Mouse (Mus musculus) spleen, postnatal 14 days (tissue): ENCODE data around the gene Postn.
A peak's percentile ranks its signal among the peaks of the same experiment; 100 is the strongest.

Experiments used
- DNase-seq, 2 experiments: peaks; one replicate each; pipeline ENCODE4 v3.0.0; 2021 to 2022; ENCODE audit warnings: low spot score in 2 of 2

The Postn gene

GRCm38 (mm10) chr3:54360897-54361296 lies at the start of gene Postn:
Postn (plus strand) TSS chr3:54361109.
- DNase-seq = no peak

DNA sequence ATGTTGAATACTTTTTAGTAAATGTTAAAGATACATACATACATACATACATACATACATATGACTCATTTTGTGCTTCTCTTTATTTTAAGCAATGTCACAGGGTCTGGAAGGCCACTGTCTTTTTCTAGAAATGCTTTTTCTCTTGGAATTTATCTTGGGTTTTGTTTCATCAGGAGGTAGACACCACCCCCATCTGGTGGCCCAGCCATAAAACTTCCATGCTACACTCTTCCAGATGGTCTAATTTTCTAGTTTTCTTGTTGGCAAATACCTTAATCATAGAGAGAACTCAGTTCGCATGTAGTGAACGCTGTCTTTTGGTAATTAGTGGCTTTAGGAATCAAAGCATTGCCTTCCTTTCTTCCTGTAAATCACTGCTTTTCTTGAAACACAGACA lies 46.9 kb upstream of the Postn start:
- DNase-seq = no peak

- peak; percentile 14 to 48 for DNase-seq
Measured at GRCm38 (mm10) chr3:54352891-54353652, 7.8 kb upstream of the Postn start.

- DNase-seq = no peak
Measured at GRCm38 (mm10) chr3:54357561-54357960, 3.3 kb upstream of the Postn start.

- DNase-seq = no peak
Measured at GRCm38 (mm10) chr3:54358463-54359189, 2.3 kb upstream of the Postn start.

DNA sequence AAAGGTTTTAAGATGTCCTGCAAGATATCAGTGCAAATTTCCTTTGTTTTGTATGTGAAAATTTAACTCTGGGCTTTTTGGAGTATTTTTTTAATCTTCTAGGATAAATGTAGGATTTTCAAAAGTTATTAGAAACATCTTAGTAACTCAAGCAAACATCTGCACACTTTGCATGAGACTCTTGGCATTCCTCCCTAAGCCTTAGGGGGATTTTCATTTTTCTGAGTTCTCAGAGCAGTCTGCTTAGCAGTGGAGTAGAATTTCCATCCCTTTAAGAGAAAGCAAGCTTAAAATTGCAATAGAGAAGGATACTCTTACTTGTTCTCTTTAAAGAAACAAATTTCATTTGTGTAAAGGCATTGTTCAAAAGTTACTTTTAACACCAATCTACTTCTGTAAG lies 747 bp downstream of the Postn start:
- no peak for DNase-seq

DNA sequence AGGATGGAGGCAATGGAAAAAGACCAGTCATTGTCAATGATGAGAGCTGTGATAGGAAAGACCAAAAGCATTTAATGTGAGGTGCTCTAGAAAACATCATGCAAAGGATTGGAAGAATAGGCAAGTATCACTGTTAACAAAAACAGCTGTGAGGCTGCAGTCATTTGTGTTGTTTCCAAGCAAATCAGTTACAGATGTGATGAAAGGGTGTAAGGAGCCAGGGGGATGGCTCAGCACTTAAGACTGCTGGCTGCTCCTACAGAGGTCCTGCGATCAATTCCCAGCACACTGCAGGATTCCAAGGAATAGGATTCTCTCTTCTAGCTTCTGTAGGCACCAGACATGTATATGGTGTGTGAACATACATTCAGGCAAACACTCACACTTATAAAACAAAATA lies 10.1 kb downstream of the Postn start:
- DNase-seq = no peak

DNA sequence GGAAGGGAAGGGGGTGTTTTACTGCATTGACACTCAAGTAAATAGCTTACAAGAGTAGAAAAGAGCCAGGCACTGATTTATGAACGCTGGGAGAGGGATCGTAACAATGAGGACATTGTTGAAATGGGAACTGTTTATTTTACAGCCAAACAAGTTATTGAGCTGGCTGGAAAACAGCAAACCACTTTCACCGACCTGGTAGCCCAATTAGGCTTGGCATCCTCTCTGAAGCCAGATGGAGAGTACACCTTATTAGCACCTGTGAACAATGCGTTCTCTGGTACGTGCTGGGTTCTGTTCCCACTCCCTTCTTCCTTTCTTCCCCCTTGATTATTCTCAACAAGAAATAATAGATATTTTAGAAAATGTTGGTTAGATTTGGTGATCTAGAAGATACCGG lies 11.7 kb downstream of the Postn start:
- no peak for DNase-seq

DNA sequence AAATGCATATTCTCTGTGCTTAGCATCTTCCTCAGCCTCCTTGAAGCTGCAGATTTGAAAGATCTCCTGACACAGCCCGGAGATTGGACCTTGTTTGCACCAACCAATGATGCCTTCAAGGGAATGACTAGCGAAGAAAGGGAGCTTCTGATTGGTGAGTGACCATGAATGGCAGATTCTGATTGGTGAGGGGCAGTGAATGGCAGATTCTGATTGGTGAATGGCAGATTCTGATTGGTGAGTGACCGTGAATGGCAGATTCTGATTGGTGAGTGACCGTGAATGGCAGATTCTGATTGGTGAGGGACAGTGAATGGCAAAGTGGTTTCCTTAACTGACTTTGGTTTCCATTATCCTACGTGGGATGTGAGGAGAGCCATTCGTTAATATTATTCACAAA lies 15.1 kb downstream of the Postn start:
- DNase-seq = no peak

DNA sequence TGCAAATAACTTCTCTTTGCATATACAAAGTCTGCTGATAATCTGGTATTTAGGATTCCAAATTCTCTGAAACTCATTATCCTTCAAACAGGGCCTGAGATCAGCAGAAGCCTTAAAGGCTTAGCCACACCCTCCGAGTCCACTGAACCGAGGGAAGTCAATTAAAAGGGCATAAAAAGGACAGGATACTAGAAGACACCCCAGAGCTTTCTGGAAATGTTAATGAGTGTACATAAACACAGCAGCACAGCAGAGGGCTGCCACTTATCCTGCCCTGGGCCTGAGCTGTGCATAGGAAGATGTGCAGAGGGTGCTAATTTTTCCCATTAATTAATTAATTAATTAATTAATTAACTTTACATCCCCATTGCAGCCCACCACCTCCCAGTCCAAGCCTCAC lies 16.7 kb downstream of the Postn start:
- DNase-seq = no peak

DNA sequence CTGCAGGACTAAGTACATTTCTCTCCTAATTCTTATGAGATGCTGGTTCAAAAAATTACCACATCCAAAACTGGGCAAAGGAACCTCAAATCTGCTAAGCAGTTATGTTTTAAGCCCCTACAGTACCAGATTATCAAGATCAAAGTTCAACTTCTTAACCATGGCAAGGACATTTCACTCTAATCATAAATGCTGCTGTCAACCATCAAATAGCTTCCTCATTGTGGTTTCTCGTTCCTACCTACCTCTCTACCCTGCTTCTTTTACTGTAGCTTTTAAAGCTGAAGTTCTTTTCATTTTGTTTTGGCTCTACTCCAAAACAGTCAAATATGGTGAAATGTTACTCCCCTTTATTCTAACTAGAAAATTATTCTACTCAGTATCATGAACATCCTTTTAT lies 17.2 kb downstream of the Postn start:
- DNase-seq = no peak

DNA sequence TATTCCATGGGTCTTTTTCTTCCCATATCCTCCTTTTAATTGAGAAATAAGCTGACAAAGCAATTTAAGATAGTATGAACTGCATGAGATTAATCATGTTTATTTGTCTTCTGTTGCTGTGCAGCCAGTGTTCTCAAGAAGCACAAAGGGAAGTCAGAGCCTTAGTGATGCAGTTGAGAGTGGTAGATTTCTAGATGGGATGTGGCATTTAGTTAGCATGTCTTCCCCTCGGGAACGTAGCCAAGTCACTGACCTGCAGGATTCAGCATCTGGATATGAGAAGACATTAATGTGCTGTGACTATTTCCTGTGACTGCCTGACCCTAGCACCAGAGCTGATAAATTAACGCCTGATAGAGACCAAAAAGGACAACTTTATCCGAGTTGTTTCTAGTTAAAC lies 19.1 kb downstream of the Postn start:
- DNase-seq = no peak

- no peak for DNase-seq
Measured at GRCm38 (mm10) chr3:54399321-54399720, 38.4 kb downstream of the Postn start.

DNA sequence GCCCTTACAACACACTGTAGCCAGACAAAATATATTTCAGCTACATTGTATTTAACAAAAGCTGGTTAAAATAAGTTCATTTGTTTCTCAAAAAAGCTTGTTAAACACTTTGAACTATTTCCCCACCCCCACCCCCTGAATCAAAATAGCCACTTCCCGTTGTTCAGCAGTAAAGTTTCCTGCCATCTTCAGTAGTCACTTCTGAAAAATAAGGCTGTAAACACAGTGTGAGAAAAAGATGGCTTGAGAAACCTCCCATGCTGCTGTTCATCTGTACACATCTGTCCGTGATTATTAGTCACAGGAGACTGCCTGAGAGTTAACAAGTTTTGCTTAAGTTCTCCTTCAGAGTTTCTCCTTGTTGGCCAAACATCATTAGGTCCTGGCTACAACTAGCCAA lies 39.0 kb downstream of the Postn start:
- DNase-seq = no peak

DNA sequence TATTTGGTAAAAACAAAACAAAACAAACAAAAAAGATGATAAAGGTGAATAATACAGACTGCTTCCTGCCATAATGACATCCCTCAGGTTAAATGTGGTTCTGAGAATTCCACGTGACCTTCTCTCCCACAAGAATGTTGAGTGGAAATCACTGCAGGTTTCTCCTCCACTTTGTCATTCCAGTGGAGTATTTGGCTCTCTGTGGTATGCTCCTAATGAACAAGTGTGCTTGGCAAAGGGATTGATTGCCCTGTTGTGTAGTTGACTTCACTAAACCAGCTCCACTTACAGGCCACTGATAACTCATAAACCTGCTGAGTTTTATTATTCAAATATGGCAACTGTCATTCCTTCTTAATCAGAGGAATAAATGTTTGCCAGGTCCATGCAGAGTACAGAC lies 39.7 kb downstream of the Postn start:
- no peak for DNase-seq

DNA sequence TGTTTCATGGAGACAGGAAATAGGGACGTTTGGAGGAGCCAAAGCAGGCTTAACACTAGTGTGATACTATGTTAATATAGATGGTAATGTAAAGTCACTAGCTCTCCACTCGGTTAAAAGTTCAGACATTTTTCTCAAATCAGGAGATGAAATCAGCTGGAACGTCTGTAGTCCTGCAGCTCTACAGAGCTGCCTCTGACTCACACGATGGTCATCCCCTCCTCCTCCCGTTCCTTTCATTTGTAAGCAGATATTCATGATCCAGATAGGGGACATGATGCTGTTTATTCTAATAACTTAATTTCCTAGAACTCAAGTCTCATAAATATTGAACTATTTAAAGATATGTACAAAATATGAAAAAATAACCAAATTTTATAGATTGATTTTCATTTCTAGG lies 40.8 kb downstream of the Postn start:
- DNase-seq = no peak

DNA sequence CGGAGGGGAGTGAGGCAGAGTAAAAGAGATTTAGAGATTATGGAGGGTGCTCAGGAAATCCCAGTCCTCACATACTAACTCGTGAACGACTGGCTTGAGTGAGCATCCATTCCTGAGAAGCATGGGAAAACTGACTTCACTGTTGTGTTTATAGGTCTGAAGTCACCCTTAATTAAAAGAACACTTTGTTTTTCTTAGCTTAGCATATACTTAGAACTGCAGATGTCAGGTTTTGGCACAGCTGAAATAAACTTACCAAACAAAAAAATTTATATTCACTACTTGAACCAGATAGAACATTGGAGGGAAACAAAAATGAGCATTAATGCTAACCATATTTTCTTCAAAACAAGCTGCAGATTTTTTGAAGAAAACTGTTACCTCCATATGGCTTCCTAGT lies 42.9 kb downstream of the Postn start:
- DNase-seq = no peak

- DNase-seq = no peak
Measured at GRCm38 (mm10) chr3:54406567-54406966, 45.7 kb downstream of the Postn start.

- no peak for DNase-seq
Measured at GRCm38 (mm10) chr3:54411052-54411451, 50.1 kb downstream of the Postn start.

DNA sequence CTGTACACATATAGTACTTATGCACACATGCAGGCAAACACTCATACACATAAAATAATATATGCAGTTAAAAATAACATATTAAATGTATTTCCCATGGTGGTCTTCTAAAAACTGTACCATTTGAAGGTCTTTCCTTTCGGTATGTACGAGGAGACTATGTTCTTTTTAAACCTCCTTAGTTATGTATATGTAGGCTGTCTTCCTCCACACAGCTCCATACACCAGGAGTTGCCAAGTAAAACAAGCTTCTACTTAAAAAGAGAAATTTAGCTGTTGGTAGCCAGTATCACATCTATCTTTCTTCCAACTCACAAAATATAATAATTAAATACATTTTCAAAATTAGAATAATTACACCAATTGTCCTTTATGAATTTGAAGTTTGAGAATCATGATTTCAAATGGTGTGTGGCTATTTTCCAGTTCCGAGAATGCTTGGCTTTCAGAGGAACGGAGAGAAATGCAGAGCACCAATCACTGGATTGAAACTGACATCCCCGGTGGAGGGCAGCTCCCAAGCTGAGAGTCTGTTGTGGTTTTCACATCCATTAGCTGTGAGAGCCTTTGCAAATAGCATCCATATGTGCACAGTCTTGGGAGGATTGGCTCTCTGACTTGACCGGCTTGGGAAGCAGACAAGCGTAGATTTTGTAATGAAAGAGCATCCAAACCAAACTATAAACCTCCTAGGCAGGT lies 52.1 kb downstream of the Postn start:
- no peak for DNase-seq

DNA sequence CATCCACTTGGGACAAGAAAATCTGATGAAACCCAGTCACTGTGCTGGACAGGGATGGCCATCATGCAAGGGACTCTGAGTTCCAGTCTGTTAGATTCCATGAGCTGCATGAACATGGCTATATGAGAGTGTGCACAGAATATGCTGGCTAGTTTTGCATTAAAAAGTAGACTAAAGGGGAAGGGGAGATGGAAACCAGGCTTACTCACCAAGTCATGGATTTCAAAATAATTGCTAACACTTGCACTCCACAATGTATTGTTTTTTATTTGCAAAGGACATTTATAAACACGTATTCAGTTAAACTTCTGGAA lies 52.6 kb downstream of the Postn start:
- no peak for DNase-seq

GRCm38 (mm10) chr3:54414386-54414785 lies 53.5 kb downstream of the Postn start:
- DNase-seq = no peak

DNA sequence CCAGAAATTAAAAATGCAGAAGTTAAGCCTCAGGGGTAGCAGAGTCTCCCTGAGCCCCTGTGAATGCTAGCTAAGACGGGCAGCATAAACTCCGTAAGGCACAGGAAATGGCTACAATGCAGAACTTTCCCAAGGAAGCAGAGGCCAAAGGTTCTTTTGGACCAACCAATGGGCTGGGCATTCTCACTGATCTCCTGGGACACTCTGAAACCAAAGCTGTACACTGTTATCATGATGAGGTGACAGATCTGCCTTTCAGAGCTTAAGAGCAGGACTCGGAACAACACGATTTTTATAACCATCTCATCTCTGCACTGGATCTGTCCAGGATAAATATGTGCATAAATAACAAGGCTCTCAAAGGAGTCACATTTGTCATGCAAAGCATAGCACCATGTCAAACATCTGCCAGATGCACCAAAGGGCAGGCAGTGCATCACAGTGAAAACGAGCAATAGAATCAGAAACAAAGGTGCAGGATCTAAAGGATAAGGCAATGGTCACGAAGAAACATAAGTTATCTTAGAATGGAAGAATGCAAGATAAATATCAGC lies 57.0 kb downstream of the Postn start:
- no peak for DNase-seq
